Mouse (Mus musculus) liver, adult 10 weeks (tissue): ENCODE data around the gene Chka. TPM values are rescaled to one million over a fixed set of nuclear protein-coding genes. Genes with fewer than 3 reads are reported as not detected.

Experiments used
- polyA plus RNA-seq: library from polyadenylated mRNA; stranded (reverse); fragments of 350-450 nt; fragmentation: Illumina TruSeq; extraction: RNeasy Lipid Tissue Mini Kit (QIAGEN cat#74804); gene quantifications from one replicate; pipeline ENCODE4 v1.2.3, GENCODE M21; 2014; ENCODE audit warnings: low read depth, low replicate concordance

The Chka gene
- polyA plus RNA-seq, result 87.4 TPM

DNA sequence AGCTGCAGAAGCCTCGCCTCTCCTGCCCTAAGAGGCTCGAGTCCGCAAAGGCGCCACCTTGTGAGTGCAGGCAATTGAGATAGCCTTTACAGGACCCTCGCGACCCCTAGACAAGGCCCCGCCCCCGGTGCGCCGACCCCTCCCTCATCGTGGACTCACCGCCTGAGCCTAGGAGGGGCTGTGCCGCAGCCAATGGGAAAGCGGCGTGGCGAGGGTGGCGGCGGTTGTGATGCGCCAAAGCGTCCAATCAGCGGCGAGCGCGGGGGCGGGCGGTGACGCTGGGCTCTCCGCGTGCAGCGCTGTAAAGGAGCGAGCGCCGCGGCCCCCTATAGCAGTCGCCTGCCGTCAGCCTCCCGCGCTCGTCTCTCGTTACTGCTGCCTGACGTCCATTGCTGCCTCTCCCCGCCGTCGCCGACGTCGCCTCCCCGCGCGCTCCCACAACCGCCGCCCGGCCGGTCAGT, at the start of gene Chka:
Gene Chka (plus strand): TSS at position 272 of the 461 bp plus-strand sequence.

DNA sequence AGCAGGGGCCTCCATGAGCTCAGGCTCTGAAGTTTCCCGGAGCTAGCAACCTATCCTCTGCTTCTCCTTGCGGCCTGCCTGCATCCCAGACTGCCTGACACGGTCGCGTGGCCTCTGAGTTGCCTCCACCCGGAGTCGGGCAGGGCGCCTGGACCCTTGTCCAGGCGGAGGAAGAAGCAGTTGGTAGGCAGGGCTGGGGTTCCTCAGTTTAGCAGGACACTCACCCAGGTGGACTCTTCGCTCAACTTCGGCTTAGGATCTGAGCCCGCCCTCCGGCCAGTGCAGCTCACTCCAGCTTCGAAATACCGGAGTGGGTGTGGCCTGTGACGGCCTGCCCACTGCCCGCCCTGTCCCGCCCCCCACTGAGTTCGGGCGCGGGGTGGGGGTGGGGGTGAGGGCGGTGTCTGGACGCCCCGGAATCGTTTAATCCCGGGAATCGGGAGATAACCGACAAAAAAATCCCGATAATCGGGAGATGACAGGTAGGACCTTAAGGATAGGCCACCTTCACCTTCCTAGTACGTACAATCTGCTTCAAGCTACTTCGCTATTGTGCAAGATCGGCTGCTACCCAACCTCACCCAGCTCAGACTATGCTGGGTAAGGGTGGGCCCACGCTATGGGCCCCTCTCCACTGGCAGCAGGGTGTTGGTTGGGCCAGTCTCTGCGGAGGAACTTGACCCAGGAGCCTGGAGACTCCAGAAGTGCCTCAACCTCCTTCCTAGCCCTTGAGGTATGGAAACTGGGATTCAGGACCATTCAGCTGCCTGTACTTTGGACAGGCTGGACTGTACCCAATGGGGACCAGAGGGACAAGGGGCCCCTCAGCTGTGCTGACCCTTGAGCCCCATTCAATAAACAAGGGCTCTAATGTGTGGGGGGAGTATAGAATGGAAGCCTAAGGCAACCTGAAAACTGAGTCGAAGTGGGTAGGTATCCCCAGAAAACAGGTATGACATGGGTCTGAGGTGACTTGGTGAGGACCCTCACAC, 55.5 kb downstream of the Chka start, which contains the start of gene Tcirg1:
Gene Tcirg1 (minus strand): TSS at position 339 of the 992 bp plus-strand sequence.

DNA sequence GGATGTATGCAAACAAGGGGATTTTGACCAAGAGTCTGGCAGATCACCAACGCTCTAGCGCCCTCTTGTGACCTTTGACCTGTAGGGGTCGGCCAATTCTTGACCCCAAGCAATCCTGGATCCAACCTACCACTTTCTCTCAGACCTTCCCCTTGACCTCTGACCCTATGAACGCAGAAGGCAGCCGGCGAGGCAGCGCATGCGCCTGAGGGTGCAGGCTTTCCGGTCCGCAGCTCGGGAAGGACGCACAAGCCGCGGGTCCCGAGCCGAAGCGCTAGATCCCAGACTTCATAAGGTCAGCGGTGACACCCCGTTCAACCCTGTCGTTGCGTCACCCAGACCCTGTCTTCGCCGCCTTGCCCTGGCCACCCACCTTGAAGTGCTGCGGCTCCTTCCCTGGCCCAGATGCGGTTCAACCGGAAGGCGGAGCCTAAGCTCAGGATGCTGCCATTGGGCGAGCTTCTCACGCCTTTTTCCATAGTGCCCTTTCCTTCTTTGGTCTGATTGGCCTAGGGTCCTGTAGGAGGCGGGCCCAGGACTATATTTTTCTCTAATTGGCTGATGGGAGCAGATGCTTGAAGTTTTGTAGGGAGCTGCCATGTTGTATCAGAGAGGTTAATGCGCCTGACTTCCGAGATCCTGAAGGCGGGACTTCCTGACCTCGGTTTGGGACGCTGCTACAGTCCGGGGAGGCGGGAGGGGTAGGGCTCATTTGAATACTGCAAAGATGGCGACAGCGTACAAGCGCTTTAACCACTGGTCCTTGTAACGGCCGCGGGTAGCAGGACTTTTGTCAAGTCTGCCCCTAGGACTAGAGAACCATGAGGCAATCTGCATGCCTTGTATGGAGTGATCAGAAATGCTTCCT, 61.0 kb downstream of the Chka start, which contains the start of gene Ndufs8:
Gene Ndufs8 (minus strand): TSS at position 438 of the 868 bp plus-strand sequence.

DNA sequence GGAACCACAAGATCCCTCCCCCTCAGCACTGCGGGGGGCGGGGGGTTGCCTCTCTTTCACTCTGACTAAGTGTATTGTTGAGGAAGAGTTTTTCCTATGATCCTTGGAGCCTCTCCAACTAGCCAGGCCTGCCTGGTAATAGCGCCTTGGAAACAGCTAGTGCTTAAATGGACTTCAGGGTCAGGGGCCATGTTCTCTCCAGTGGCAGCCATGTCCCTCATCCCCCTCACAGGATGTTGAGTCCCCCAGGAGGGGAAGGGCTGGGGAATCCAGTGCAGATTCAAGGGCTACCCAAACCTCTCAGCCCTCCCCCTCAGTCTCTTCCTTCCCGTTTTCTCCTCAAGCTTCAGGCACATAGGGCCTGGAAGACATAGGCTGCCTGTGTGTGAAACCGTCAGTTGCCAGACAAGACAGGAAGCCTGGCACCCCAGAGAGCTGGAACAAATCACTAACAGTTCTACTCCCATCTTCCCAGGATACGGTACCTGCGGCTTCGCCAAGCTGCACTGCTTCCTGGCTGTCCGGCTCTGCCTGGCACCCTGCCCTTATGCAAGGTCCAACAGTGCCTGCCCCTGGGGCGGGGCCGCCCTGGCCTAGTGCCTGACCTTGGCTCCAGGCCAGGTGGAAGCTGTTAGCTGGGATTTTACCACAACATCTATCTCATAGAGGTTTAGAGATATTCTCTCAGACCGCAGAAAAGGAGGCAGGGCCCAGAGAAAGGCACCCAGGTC, 77.8 kb downstream of the Chka start, which contains the start of gene Aldh3b1:
Gene Aldh3b1 (minus strand): TSS at position 598 of the 731 bp plus-strand sequence.

DNA sequence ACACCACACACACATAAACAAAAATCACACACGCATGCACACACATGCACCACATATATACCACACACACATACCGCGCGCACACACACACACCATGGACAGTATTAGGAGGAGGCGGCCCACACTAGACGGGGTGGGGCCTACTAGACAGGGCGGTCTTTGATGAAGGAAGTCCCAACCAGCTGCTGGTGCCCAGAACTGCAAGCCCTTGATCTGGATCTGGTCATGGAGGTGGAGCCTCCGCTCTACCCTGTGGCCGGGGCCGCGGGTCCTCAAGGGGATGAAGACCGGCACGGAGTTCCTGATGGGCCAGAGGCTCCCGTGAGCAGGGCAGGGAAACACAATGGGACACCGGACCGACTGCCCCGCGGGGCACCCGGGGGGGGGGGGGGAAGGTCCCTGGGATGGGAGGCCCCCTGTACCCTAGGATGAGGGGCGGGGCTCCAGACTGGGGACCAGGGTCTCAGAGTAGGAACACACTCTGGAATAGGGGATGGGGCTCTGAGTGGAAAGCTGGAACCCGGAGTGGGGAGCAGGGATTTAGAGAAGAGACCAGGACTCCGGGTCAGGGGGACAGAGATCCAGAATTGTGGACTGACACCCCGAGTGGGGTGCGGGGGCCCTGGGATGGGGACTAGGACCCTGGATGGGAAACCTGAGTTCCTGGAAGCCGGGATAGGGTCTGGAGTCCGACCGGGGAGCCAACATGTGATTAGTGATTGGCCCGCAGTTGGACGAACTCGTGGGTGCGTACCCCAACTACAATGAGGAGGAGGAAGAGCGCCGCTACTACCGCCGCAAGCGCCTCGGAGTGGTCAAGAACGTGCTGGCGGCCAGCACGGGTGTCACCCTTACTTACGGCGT, 83.7 kb downstream of the Chka start, which contains the start of gene Unc93b1:
Gene Unc93b1 (plus strand): TSS at position 155 of the 864 bp plus-strand sequence.

Other genes with a start within 250 kb of the Chka start
- 1.5 TPM for gene Lrp5, start 165.2 kb upstream of the Chka start, polyA plus RNA-seq
- gene 1810055G02Rik, start 143.5 kb upstream of the Chka start, polyA plus RNA-seq, result 4.9 TPM
- gene Kmt5b, start 84.4 kb upstream of the Chka start, polyA plus RNA-seq, result 38.7 TPM
- gene Tcirg1, start 55.4 kb downstream of the Chka start, polyA plus RNA-seq, result 7.2 TPM
- 7.7 TPM for gene Ndufs8, start 61.0 kb downstream of the Chka start, polyA plus RNA-seq
- gene Aldh3b1, start 78.0 kb downstream of the Chka start, polyA plus RNA-seq, result not detected
- gene Unc93b1, start 83.4 kb downstream of the Chka start, polyA plus RNA-seq, result 3.1 TPM
- 0.64 TPM for gene Aldh3b3, start 106.9 kb downstream of the Chka start, polyA plus RNA-seq
- gene Aldh3b2, start 120.6 kb downstream of the Chka start, polyA plus RNA-seq, result not detected
- gene Acy3, start 134.8 kb downstream of the Chka start, polyA plus RNA-seq, result 15.3 TPM
- gene Tbx10, start 141.0 kb downstream of the Chka start, polyA plus RNA-seq, result not detected
- not detected for gene Nudt8, start 148.8 kb downstream of the Chka start, polyA plus RNA-seq
- 0.13 TPM for gene Gm49405, start 148.9 kb downstream of the Chka start, polyA plus RNA-seq
- gene Doc2g, start 151.5 kb downstream of the Chka start, polyA plus RNA-seq, result not detected
- 25.4 TPM for gene Ndufv1, start 161.0 kb downstream of the Chka start, polyA plus RNA-seq
- gene Gstp1, start 186.2 kb downstream of the Chka start, polyA plus RNA-seq, result 51.4 TPM
- gene Gstp2, start 194.2 kb downstream of the Chka start, polyA plus RNA-seq, result 1.1 TPM
- 2.0 TPM for gene Gstp3, start 207.8 kb downstream of the Chka start, polyA plus RNA-seq
- gene Cabp2, start 229.8 kb downstream of the Chka start, polyA plus RNA-seq, result not detected
- gene Cdk2ap2, start 245.4 kb downstream of the Chka start, polyA plus RNA-seq, result 1.9 TPM
- 0.19 TPM for gene Pitpnm1, start 248.2 kb downstream of the Chka start, polyA plus RNA-seq